Mouse (Mus musculus) testis, adult 2 months (tissue): Measurements from ENCODE around the gene Cnot2. TPM values are rescaled to one million over a fixed set of nuclear protein-coding genes. Genes with fewer than 3 reads are reported as not detected.

Experiments used
- H3K27ac ChIP-seq: fragments of 200-500 bp; 2 replicates; pipeline ENCODE4 v1.5.1; 2012; ENCODE audit warnings: low read depth, low read length; ENCODE audit not compliant: control insufficient read depth, insufficient read depth
- H3K27me3 ChIP-seq: fragments of 200-500 bp; 2 replicates; pipeline ENCODE4 v1.6.1; 2012; ENCODE audit warnings: mild to moderate bottlenecking, low read length, moderate library complexity; ENCODE audit not compliant: control insufficient read depth, insufficient read depth
- H3K36me3 ChIP-seq: fragments of 200-500 bp; 2 replicates; pipeline ENCODE4 v1.6.1; 2012; ENCODE audit warnings: mild to moderate bottlenecking, low read length; ENCODE audit not compliant: control insufficient read depth, insufficient read depth
- H3K4me1 ChIP-seq: fragments of 200-500 bp; 2 replicates; pipeline ENCODE4 v1.6.1; 2012; ENCODE audit warnings: low read length; ENCODE audit not compliant: control insufficient read depth, insufficient read depth
- H3K4me3 ChIP-seq: fragments of 200-500 bp; 2 replicates; pipeline ENCODE4 v1.5.1; 2012; ENCODE audit warnings: low read depth, mild to moderate bottlenecking, low read length, moderate library complexity, mixed read lengths; ENCODE audit not compliant: control insufficient read depth
- CTCF ChIP-seq: fragments of 200-500 bp; IDR thresholded peaks from 2 replicates; pipeline ENCODE4 v1.5.1; 2012; ENCODE audit warnings: low read depth, mild to moderate bottlenecking, inconsistent platforms, low read length, moderate library complexity; ENCODE audit not compliant: control insufficient read depth, insufficient read depth, insufficient replicate concordance
- POLR2A ChIP-seq: fragments of 200-500 bp; IDR thresholded peaks from 2 replicates; pipeline ENCODE4 v1.6.1; 2012; ENCODE audit warnings: low read depth, mild to moderate bottlenecking, inconsistent platforms, low read length, moderate library complexity; ENCODE audit not compliant: control insufficient read depth
- polyA plus RNA-seq: library from polyadenylated mRNA; depleted of rRNA; stranded (reverse); fragments of >200 nt; gene quantifications from 2 replicates; pipeline ENCODE4 v1.2.3, GENCODE M21; 2012; rRNA removed

Gene Cnot2
- polyA plus RNA-seq, 1 experiment: 41.9 TPM

- TF ChIP-seq POLR2A (no peak), CTCF (no peak)
Observed at GRCm38 (mm10) chr10:116446040-116446439, 135.3 kb downstream of the Cnot2 start.

GRCm38 (mm10) chr10:116444826-116445225 lies 136.5 kb downstream of the Cnot2 start:
- Histone ChIP-seq H3K27ac (no peak overlapping the region), H3K36me3 (no peaks in the 10 kb centered on the region), H3K4me1 (no peaks in the 10 kb centered on the region), H3K4me3 (no peak overlapping the region), H3K27me3 (no peaks in the 10 kb centered on the region)
- no peak for TF ChIP-seq CTCF
- no peak for TF ChIP-seq POLR2A

More at GRCm38 (mm10) chr10:116446040-116446439, 135.3 kb downstream of the Cnot2 start:
- Histone ChIP-seq H3K4me1 (no peaks in the 10 kb centered on the region), H3K4me3 (no peak overlapping the region), H3K36me3 (no peaks in the 10 kb centered on the region), H3K27me3 (no peaks in the 10 kb centered on the region), H3K27ac (no peak overlapping the region)

GRCm38 (mm10) chr10:116444371-116444770 lies 136.9 kb downstream of the Cnot2 start:
- TF ChIP-seq CTCF (peak; percentile 26; the same call in 1 of the 2 replicates), POLR2A (no peak)
- Histone ChIP-seq H3K4me3 (no peak overlapping the region), H3K27ac (no peak overlapping the region), H3K27me3 (no peaks in the 10 kb centered on the region), H3K36me3 (no peaks in the 10 kb centered on the region), H3K4me1 (no peaks in the 10 kb centered on the region)

GRCm38 (mm10) chr10:116440946-116441345 lies 140.4 kb downstream of the Cnot2 start:
- Histone ChIP-seq H3K36me3 (no peaks in the 10 kb centered on the region), H3K27me3 (no peaks in the 10 kb centered on the region), H3K4me3 (no peak overlapping the region), H3K27ac (no peak overlapping the region), H3K4me1 (no peaks in the 10 kb centered on the region)
- no peak for TF ChIP-seq POLR2A
- TF ChIP-seq CTCF: no peak

GRCm38 (mm10) chr10:116440088-116440487 lies 141.2 kb downstream of the Cnot2 start:
- no peaks in the 10 kb centered on the region for H3K36me3 ChIP-seq
- no peak overlapping the region for H3K4me3 ChIP-seq
- no peak for TF ChIP-seq POLR2A
- no peak for TF ChIP-seq CTCF
- H3K27ac ChIP-seq: no peak overlapping the region
- H3K4me1 ChIP-seq: no peaks in the 10 kb centered on the region
- no peaks in the 10 kb centered on the region for H3K27me3 ChIP-seq

- TF ChIP-seq CTCF (no peak), POLR2A (no peak)
- H3K4me3 ChIP-seq: no peak overlapping the region
- H3K27ac ChIP-seq: no peak overlapping the region
- H3K36me3 ChIP-seq: no peaks in the 10 kb centered on the region
- no peaks in the 10 kb centered on the region for H3K4me1 ChIP-seq
- no peaks in the 10 kb centered on the region for H3K27me3 ChIP-seq
Observed at GRCm38 (mm10) chr10:116435455-116435854, 145.9 kb downstream of the Cnot2 start.

Other genes starting within 250 kb of the Cnot2 start
- 145 and 169 TPM in 2 replicates for gene Kcnmb4, start 107.6 kb downstream of the Cnot2 start, polyA plus RNA-seq